Mouse (Mus musculus) heart, postnatal 36 days (tissue): ENCODE measurements around the gene Mapk1. TPM values are rescaled to one million over a fixed set of nuclear protein-coding genes. Genes with fewer than 3 reads are reported as not detected.

ENCODE experiments used
- DNase-seq, 2 experiments: peaks; one replicate each; pipeline ENCODE4 v3.0.0; 2021 to 2022
- intact Hi-C: fragments of 180-260 bp; cut with DNase I; formaldehyde crosslinking; loops from one replicate; pipeline ENCODE4 v1.15.1; 2025
- total RNA-seq, 2 experiments: library from RNA; stranded (reverse); gene quantifications; 2 replicates each; pipeline ENCODE4 v1.2.3; 2021

Mapk1 gene
- total RNA-seq, 2 experiments from 2014 or later, result 109 to 110 TPM

GRCm38 (mm10) chr16:17076869-17077268, 93.7 kb downstream of the Mapk1 start:
- DNase-seq, result no peak
- intact Hi-C loops, result no loop called here

- no peak for DNase-seq
- intact Hi-C loops, result no loop called here
Observed at GRCm38 (mm10) chr16:17078101-17078500, 94.9 kb downstream of the Mapk1 start.

GRCm38 (mm10) chr16:17082121-17082792, 99.1 kb downstream of the Mapk1 start:
- DNase-seq, result no peak
- intact Hi-C loops, result no loop called here

GRCm38 (mm10) chr16:17085636-17086035, 102.5 kb downstream of the Mapk1 start:
- intact Hi-C loops, result no loop called here
- no peak for DNase-seq

GRCm38 (mm10) chr16:17086241-17086640, 103.1 kb downstream of the Mapk1 start:
- intact Hi-C loops, result no loop called here
- no peak for DNase-seq

GRCm38 (mm10) chr16:17086669-17087193, 103.5 kb downstream of the Mapk1 start:
- DNase-seq, result no peak
- intact Hi-C loops, result no loop called here

GRCm38 (mm10) chr16:17088346-17088745, 105.2 kb downstream of the Mapk1 start:
- intact Hi-C loops, result no loop called here
- DNase-seq, result no peak

- DNase-seq, result no peak
- intact Hi-C loops, result no loop called here
Observed at GRCm38 (mm10) chr16:17096938-17097337, 113.8 kb downstream of the Mapk1 start.

Other genes starting within 250 kb of the Mapk1 start
- gene Spag6l, start 153.9 kb upstream of the Mapk1 start, total RNA-seq, result under 1 TPM in 1 of 2 experiments, not detected in 1; 0.22 TPM
- not detected for gene Igll1, start 119.4 kb upstream of the Mapk1 start, total RNA-seq
- gene Top3b, start 112.6 kb upstream of the Mapk1 start, total RNA-seq, result 10 to 100 TPM; 25.2 to 32.6 TPM
- gene Vpreb1, start 112.5 kb upstream of the Mapk1 start, total RNA-seq, result not detected
- 10 to 100 TPM; 25.0 to 25.8 TPM for gene Ppm1f, start 86.9 kb upstream of the Mapk1 start, total RNA-seq
- 1 to 10 TPM; 1.6 to 2.0 TPM for gene Ypel1, start 86.3 kb downstream of the Mapk1 start, total RNA-seq
- gene Ppil2, start 127.9 kb downstream of the Mapk1 start, total RNA-seq, result 10 to 100 TPM; 39.7 to 40.4 TPM
- gene 2610318N02Rik, start 141.8 kb downstream of the Mapk1 start, total RNA-seq, result not detected
- gene Sdf2l1, start 149.0 kb downstream of the Mapk1 start, total RNA-seq, result 10 to 100 TPM; 11.5 to 17.7 TPM
- 1 to 10 TPM; 1.6 to 1.7 TPM for gene Ydjc, start 161.2 kb downstream of the Mapk1 start, total RNA-seq
- gene Ccdc116, start 163.8 kb downstream of the Mapk1 start, total RNA-seq, result not detected
- gene Ube2l3, start 219.3 kb downstream of the Mapk1 start, total RNA-seq, result 100 to 1,000 TPM; 110 to 125 TPM
- gene Rimbp3, start 225.2 kb downstream of the Mapk1 start, total RNA-seq, result under 1 TPM; 0.08 to 0.25 TPM